Mouse (Mus musculus) forebrain, embryonic 12.5 days (tissue): ENCODE results near the gene Clic4. TPM values are rescaled to one million over a fixed set of nuclear protein-coding genes. Genes with fewer than 3 reads are reported as not detected.
"Not testable (repeated sequence)": the region's sequence is repeated elsewhere in the genome, so short reads cannot be mapped to it uniquely, and the experiment has no call there.

ENCODE experiments used
- ATAC-seq: fragments of 200-750 bp; cut with Nextera tagmentation; 2 replicates; pipeline ENCODE4 v1.8.0; 2017; ENCODE audit warnings: moderate TSS enrichment; ENCODE audit not compliant: low FRiP score
- H3K27ac ChIP-seq: fragments of 300-500 bp; sonication (generic); 2 replicates; pipeline ENCODE4 v1.5.1; 2016; ENCODE audit warnings: mild to moderate bottlenecking
- H3K27me3 ChIP-seq: fragments of 300-500 bp; sonication (generic); 2 replicates; pipeline ENCODE4 v1.6.1; 2016; ENCODE audit warnings: mild to moderate bottlenecking
- H3K36me3 ChIP-seq: fragments of 300-500 bp; sonication (generic); replicated peaks from 2 replicates; pipeline ENCODE4 v1.6.1; 2016; ENCODE audit warnings: mild to moderate bottlenecking
- H3K4me1 ChIP-seq: fragments of 300-500 bp; sonication (generic); 2 replicates; pipeline ENCODE4 v1.6.1; 2016
- H3K4me2 ChIP-seq: fragments of 300-500 bp; sonication (generic); 2 replicates; pipeline ENCODE4 v1.6.1; 2016; ENCODE audit warnings: mild to moderate bottlenecking, moderate library complexity
- H3K4me3 ChIP-seq: fragments of 300-500 bp; sonication (generic); replicated peaks from 2 replicates; pipeline ENCODE4 v1.5.1; 2016; ENCODE audit warnings: mild to moderate bottlenecking
- H3K9ac ChIP-seq: fragments of 300-500 bp; sonication (generic); 2 replicates; pipeline ENCODE4 v1.6.1; 2016; ENCODE audit warnings: mild to moderate bottlenecking
- H3K9me3 ChIP-seq: fragments of 300-500 bp; sonication (generic); 2 replicates; pipeline ENCODE4 v1.6.1; 2016
- WGBS: fragments of 180-500 bp; shearing (Covaris S2); methylation state at CpG from one replicate; pipeline ENCODE4 v1.1.7; 2016; 5-methylcytosine and 5-hydroxymethylcytosine counted together
- polyA plus RNA-seq: library from polyadenylated mRNA; unstranded; fragments of >200 nt; fragmentation: Nextera tagmentation; extraction: Ambion mirVana; gene quantifications from 2 replicates; pipeline ENCODE4 v1.2.1, GENCODE M21; 2016

The Clic4 gene
- polyA plus RNA-seq, 1 experiment from 2014 or later, result 205 TPM

DNA sequence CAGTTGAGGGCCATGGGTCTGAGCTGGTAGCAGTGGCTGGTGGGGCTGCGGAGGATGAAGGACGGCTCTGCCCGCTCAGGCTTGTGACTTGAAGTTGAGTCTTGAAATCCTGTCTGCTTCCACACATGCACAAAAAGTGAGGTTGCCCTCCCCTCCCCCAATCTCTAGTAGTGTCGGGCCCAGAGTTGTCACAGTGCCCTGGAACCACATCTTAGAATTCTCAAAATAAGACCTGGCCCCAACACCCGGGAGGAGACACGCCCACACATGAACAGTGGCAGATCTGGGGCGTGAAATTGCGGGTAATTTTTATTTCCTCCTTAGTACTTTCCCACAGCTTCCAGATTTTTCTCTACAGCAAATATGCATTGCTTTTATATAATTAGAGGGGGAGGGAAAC is 74.8 kb downstream of the Clic4 start:
- Histone ChIP-seq H3K4me3 (no peak overlapping the region), H3K9me3 (peaks cover 5% of the 10 kb centered on the region; the same call in 1 of the 2 replicates), H3K9ac (no peak overlapping the region), H3K27ac (no peak overlapping the region), H3K4me1 (no peaks in the 10 kb centered on the region), H3K27me3 (peaks cover 13% of the 10 kb centered on the region; the same call in 1 of the 2 replicates), H3K36me3 (no peaks in the 10 kb centered on the region), H3K4me2 (no peak overlapping the region)
- no peak for ATAC-seq
- 86% methylated on average over 8 of the region's 8 CpGs for WGBS

GRCm38 (mm10) chr4:135192841-135193240 is 79.8 kb downstream of the Clic4 start:
- H3K4me2 ChIP-seq, result no peak overlapping the region
- no peak overlapping the region for H3K27ac ChIP-seq
- no peaks in the 10 kb centered on the region for H3K36me3 ChIP-seq
- H3K4me1 ChIP-seq, result no peaks in the 10 kb centered on the region
- WGBS, result 80% methylated on average over 5 of the region's 5 CpGs
- peaks cover 5% of the 10 kb centered on the region; the same call in 1 of the 2 replicates for H3K9me3 ChIP-seq
- H3K4me3 ChIP-seq, result no peak overlapping the region
- H3K27me3 ChIP-seq, result peaks cover 12% of the 10 kb centered on the region; the same call in 1 of the 2 replicates
- no peak for ATAC-seq
- no peak overlapping the region for H3K9ac ChIP-seq

GRCm38 (mm10) chr4:135191604-135192003 is 81.0 kb downstream of the Clic4 start:
- H3K9ac ChIP-seq, result no peak overlapping the region
- no peaks in the 10 kb centered on the region for H3K4me1 ChIP-seq
- H3K36me3 ChIP-seq, result no peaks in the 10 kb centered on the region
- H3K4me3 ChIP-seq, result no peak overlapping the region
- peaks cover 12% of the 10 kb centered on the region; the same call in 1 of the 2 replicates for H3K27me3 ChIP-seq
- H3K27ac ChIP-seq, result no peak overlapping the region
- ATAC-seq, result no peak
- peaks cover 5% of the 10 kb centered on the region; the same call in 1 of the 2 replicates for H3K9me3 ChIP-seq
- 81% methylated on average over 11 of the region's 11 CpGs for WGBS
- no peak overlapping the region for H3K4me2 ChIP-seq

DNA sequence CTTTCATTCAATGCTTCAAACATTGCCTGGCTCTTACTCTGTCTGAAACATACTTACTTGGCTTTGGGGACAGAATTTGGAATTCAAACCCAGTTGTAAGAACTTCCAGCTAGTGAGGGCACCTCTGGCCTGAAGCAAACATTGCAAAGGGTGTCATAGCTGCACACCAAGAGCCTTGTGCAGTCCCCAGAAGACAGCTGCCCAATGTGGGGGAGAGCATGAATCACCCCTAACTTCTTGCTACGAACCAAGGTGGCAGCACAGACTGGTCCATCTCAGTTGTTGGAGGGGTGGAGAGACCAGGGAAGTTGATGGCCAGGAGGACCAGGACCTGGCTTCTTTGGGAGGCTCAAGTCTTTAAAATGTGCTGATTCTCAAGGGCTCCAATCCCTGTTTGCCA is 81.4 kb downstream of the Clic4 start:
- H3K4me1 ChIP-seq, result no peaks in the 10 kb centered on the region
- peaks cover 12% of the 10 kb centered on the region; the same call in 1 of the 2 replicates for H3K27me3 ChIP-seq
- H3K4me3 ChIP-seq, result no peak overlapping the region
- no peak for ATAC-seq
- H3K4me2 ChIP-seq, result no peak overlapping the region
- no peaks in the 10 kb centered on the region for H3K36me3 ChIP-seq
- H3K9me3 ChIP-seq, result peaks cover 5% of the 10 kb centered on the region; the same call in 1 of the 2 replicates
- no peak overlapping the region for H3K9ac ChIP-seq
- H3K27ac ChIP-seq, result no peak overlapping the region
- 52% methylated on average over 1 of the region's 1 CpGs for WGBS

DNA sequence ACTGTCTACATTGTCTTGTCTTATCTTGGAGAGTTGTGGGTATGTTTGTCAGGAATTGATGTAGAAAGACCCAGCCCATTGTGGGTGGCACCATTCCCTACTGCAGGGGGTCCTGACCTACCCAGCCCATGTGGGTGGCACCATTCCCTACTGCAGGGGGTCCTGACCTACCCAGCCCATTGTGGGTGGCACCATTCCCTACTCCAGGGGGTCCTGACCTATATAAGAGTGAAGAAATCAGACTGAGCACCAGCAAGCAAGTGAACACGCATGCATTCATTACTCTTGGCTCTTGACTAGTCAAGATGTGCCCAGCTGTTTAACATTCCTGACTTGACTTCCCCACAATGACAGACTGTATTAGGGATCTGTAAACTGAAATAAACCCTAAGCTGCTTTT is 82.2 kb downstream of the Clic4 start:
- peaks cover 5% of the 10 kb centered on the region; the same call in 1 of the 2 replicates for H3K9me3 ChIP-seq
- ATAC-seq, result no peak
- no peaks in the 10 kb centered on the region for H3K36me3 ChIP-seq
- peaks cover 12% of the 10 kb centered on the region; the same call in 1 of the 2 replicates for H3K27me3 ChIP-seq
- no peak overlapping the region for H3K9ac ChIP-seq
- no peak overlapping the region for H3K4me3 ChIP-seq
- H3K4me1 ChIP-seq, result no peaks in the 10 kb centered on the region
- 91% methylated on average over 1 of the region's 1 CpGs for WGBS
- no peak overlapping the region for H3K4me2 ChIP-seq
- no peak overlapping the region for H3K27ac ChIP-seq

DNA sequence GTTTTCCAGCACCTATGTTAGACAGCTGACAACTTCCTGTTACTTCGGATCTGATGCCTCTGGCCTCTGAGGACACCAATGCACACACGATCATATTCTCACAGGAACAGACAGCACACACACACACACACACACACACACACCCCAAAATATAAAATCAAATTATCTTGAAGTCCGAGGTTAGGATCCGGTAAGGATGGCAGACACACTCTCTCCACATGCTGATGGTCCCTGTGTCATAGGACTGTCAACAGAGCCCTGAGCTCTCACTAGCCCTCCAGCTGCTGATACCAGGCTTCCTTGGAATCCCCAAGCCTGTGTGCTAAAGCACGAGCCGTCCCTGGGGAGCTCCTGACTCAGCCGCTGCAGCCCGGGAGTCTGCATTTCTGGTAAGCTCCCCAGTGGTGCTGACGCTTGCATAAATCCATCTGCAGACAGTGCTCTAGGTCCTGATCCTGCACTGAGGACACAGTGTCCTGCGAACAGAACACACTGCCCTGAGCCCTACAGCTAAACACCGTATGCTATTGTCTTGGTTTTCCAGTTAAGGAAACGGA is 83.1 kb downstream of the Clic4 start:
- Histone ChIP-seq H3K4me1 (no peaks in the 10 kb centered on the region), H3K27me3 (peaks cover 12% of the 10 kb centered on the region; the same call in 1 of the 2 replicates), H3K27ac (no peak overlapping the region), H3K9ac (no peak overlapping the region), H3K4me3 (no peak overlapping the region), H3K4me2 (no peak overlapping the region), H3K9me3 (no peaks in the 10 kb centered on the region), H3K36me3 (no peaks in the 10 kb centered on the region)
- 85% methylated on average over 12 of the region's 12 CpGs for WGBS
- no peak for ATAC-seq

DNA sequence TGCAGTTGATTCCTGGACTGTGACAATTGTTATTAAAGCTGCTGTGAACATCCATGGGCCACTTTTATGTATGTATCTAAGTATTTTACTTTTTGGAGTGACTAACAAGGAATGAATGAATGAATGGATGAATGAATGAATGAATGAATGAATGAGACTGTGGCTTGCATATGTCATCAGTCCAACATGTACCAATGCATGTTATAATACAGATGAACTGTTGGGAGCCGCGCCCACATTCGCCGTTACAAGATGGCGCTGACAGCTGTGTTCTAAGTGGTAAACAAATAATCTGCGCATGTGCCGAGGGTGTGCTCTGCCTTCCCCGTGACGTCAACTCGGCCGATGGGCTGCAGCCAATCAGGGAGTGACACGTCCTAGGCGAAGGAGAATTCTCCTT is 88.3 kb downstream of the Clic4 start:
- not testable (repeated sequence) for H3K4me1 ChIP-seq, H3K36me3 ChIP-seq, H3K27me3 ChIP-seq, H3K9ac ChIP-seq, H3K4me2 ChIP-seq, H3K9me3 ChIP-seq, H3K27ac ChIP-seq, H3K4me3 ChIP-seq, ATAC-seq
- 93% methylated on average over 7 of the region's 13 CpGs for WGBS

GRCm38 (mm10) chr4:135181819-135182218 is 90.8 kb downstream of the Clic4 start:
- no peak overlapping the region for H3K9ac ChIP-seq
- no peak overlapping the region for H3K4me2 ChIP-seq
- 92% methylated on average over 4 of the region's 4 CpGs for WGBS
- H3K27ac ChIP-seq, result no peak overlapping the region
- H3K4me3 ChIP-seq, result no peak overlapping the region
- H3K4me1 ChIP-seq, result no peaks in the 10 kb centered on the region
- no peaks in the 10 kb centered on the region for H3K9me3 ChIP-seq
- ATAC-seq, result no peak
- H3K27me3 ChIP-seq, result peaks cover 16% of the 10 kb centered on the region
- no peaks in the 10 kb centered on the region for H3K36me3 ChIP-seq

DNA sequence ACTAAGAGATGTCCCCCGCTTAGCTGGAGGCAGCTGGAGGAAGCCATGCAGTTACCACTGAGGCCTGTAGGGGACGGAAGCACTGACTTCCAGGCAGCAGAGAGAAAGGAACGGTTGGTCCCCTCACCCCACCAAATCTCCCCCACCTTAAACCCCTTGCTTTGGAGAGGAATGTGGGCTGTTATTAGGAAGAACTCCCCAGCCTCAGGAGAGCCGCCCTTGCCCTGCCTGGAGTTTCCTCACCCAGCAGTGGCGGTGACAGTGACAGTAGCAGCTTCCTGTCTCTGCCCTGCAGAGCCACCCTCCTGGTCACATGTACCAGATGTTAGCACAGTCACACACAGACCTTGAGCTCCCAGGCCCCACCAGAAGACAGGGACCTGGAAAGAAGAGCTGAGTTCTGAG is 93.5 kb downstream of the Clic4 start:
- ATAC-seq, result no peak
- WGBS, result 25% methylated on average over 5 of the region's 5 CpGs

DNA sequence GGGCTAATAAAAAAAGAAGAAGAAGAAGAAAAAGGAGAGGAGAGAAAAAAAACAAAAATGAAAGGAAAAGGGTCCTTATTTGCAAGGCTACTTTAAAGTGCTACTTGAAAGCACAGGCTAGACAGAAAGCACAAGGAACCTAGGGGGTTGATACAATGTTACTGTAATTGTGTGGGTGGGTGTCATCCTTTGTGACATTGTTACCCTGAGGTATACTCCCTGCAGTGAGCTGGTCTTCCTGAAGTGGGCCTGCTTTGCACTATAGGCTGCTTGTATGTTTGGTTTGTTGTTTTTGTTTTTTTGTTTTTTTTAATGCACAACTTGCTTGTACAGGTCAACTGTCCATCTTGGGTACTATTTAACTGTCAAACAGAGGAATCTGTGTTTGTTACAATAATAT is 95.0 kb downstream of the Clic4 start:
- Histone ChIP-seq H3K27me3 (peaks cover 57% of the 10 kb centered on the region), H3K4me1 (peaks cover 10% of the 10 kb centered on the region), H3K4me2 (no peak overlapping the region), H3K4me3 (no peak overlapping the region), H3K27ac (no peak overlapping the region), H3K9ac (no peak overlapping the region), H3K9me3 (no peaks in the 10 kb centered on the region), H3K36me3 (no peaks in the 10 kb centered on the region)
- ATAC-seq, result no peak

More for the DNA sequence above, 93.5 kb downstream of the Clic4 start:
- H3K4me3 ChIP-seq, result no peak overlapping the region
- no peak overlapping the region for H3K9ac ChIP-seq
- no peak overlapping the region for H3K4me2 ChIP-seq
- H3K36me3 ChIP-seq, result no peaks in the 10 kb centered on the region
- no peaks in the 10 kb centered on the region for H3K9me3 ChIP-seq
- peaks cover 10% of the 10 kb centered on the region for H3K4me1 ChIP-seq
- H3K27me3 ChIP-seq, result peaks cover 42% of the 10 kb centered on the region
- no peak overlapping the region for H3K27ac ChIP-seq

DNA sequence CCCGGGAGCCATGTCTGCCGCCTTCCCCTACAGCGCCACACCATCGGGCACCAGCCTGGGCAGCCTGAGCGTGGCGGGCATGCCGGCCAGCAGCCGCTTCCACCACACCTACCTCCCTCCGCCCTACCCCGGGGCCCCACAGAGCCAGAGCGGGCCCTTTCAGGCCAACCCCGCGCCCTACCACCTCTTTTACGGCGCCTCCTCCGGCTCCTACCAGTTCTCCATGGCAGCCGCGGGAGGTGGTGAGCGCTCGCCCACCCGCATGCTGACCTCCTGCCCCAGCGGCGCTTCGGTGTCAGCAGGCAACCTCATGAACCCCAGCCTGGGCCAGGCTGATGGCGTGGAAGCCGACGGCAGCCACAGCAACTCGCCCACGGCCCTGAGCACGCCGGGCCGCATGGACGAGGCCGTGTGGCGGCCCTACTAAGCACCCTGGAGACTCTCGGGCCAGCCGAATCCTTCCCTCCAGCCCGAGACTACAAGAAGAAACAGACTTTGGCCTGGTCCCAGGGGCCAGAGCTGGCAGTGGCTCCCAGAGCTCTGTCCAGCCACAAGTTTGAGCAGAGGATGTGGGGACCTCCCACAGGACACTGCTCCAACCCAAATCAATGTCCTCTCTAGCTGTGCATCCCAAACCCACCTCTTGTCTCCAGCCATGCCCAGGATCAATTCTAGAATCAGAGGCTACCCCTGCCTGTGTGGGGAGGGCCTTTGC is 97.1 kb downstream of the Clic4 start:
- H3K36me3 ChIP-seq, result no peaks in the 10 kb centered on the region
- ATAC-seq, result no peak
- peak overlapping the region; percentile 40; the same call in 1 of the 2 replicates for H3K9ac ChIP-seq
- H3K4me1 ChIP-seq, result peaks cover 10% of the 10 kb centered on the region
- H3K27ac ChIP-seq, result no peak overlapping the region
- peak overlapping the region; percentile 57 for H3K4me2 ChIP-seq
- H3K27me3 ChIP-seq, result peaks cover 77% of the 10 kb centered on the region
- H3K4me3 ChIP-seq, result peak overlapping the region; percentile 32
- H3K9me3 ChIP-seq, result no peaks in the 10 kb centered on the region
- WGBS, result 4% methylated on average over 38 of the region's 38 CpGs

DNA sequence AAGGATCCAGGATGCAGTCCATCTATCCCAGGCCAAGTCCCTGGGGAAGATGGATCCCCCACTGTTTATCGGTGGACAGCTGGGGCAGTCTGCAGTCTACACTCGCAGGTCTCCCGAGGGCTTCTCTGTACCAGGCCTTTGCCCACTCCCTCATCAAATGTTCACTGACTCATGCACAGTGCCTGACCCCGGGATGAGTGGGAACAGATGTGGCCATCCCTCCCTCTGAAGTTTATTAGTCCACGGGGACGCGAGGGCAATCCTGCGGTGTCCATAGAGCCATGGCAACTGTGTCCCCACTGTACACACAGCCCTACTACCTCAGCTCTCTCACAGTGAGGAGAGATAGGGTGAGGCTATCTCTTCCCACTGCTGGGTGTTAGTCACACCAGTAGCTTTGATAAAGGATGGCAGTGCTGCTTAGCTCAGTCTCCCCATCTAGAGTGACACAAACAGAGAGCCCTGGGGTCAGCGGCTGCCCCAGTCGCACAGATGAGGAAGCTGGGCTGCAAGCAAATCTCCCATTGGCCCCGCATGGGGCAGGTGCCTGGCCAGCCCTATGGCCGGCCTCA is 101.2 kb downstream of the Clic4 start:
- no peak for ATAC-seq
- Histone ChIP-seq H3K9me3 (no peaks in the 10 kb centered on the region), H3K27me3 (peaks cover 93% of the 10 kb centered on the region), H3K27ac (no peak overlapping the region), H3K4me3 (no peak overlapping the region), H3K36me3 (no peaks in the 10 kb centered on the region), H3K4me1 (peaks cover 25% of the 10 kb centered on the region), H3K9ac (no peak overlapping the region), H3K4me2 (no peak overlapping the region)
- WGBS, result 75% methylated on average over 12 of the region's 12 CpGs
